In genomic region chr6:108457063-108457405, GRCm38 (mm10) we compare ENCODE assay signal across 7 mouse cellular contexts.
DNase-seq lines count a peak whose midpoint lies in the region; ATAC-seq lines count a peak whose summit lies in the region.

No protein-coding gene starts in this region.

- H3K9ac ChIP-seq in forebrain, embryonic 14.5 days (ENCODE audit: low read length): no peak overlapping the region
- no peak overlapping the region for H3K9ac ChIP-seq in intestine, embryonic 15.5 days
- no peak overlapping the region for H3K9ac ChIP-seq in stomach, embryonic 15.5 days

- 4% methylated on average over 5 of the region's 5 CpGs for WGBS in forebrain, embryonic 14.5 days
- WGBS in intestine, embryonic 15.5 days: 17% methylated on average over 5 of the region's 5 CpGs
- 10% methylated on average over 5 of the region's 5 CpGs for WGBS in stomach, embryonic 15.5 days

- no peaks in the 10 kb centered on the region for H3K9me3 ChIP-seq in forebrain, embryonic 14.5 days (replicated peaks; ENCODE audit: control insufficient read depth, low read length)
- no peaks in the 10 kb centered on the region for H3K9me3 ChIP-seq in intestine, embryonic 15.5 days
- no peaks in the 10 kb centered on the region for H3K9me3 ChIP-seq in stomach, embryonic 15.5 days

- H3K4me1 ChIP-seq in forebrain, embryonic 14.5 days (ENCODE audit: control insufficient read depth, insufficient read depth, low read length): peaks cover 20% of the 10 kb centered on the region
- H3K4me1 ChIP-seq in intestine, embryonic 15.5 days (replicated peaks): peaks cover 32% of the 10 kb centered on the region
- peaks cover 34% of the 10 kb centered on the region for H3K4me1 ChIP-seq in stomach, embryonic 15.5 days

- no peaks in the 10 kb centered on the region for H3K36me3 ChIP-seq in forebrain, embryonic 14.5 days (ENCODE audit: control insufficient read depth, insufficient read depth, low read length)
- no peaks in the 10 kb centered on the region for H3K36me3 ChIP-seq in intestine, embryonic 15.5 days
- no peaks in the 10 kb centered on the region for H3K36me3 ChIP-seq in stomach, embryonic 15.5 days

- peak; percentile 48 for DNase-seq in ES-CJ7 (ENCODE audit: low read depth, low spot score)
- peak; percentile 95 for DNase-seq in brain, adult 2 months (ENCODE audit: low read depth, low spot score)
- peak; percentile 62 for DNase-seq in forebrain, embryonic 14.5 days (ENCODE audit: low spot score)
- DNase-seq in lung, postnatal 10 days: peak; percentile 35
- no peak for DNase-seq in urinary bladder, postnatal 10 days (ENCODE audit: low spot score)

- peak; percentile 66 for ATAC-seq in forebrain, embryonic 14.5 days
- ATAC-seq in intestine, embryonic 15.5 days: peak; percentile 58
- ATAC-seq in stomach, embryonic 15.5 days (ENCODE audit: insufficient read depth, low FRiP score, low read depth): peak; percentile 63

- H3K27me3 ChIP-seq in forebrain, embryonic 14.5 days (replicated peaks; ENCODE audit: control insufficient read depth, insufficient read depth, low read length): no peaks in the 10 kb centered on the region
- H3K27me3 ChIP-seq in intestine, embryonic 15.5 days (replicated peaks): no peaks in the 10 kb centered on the region
- H3K27me3 ChIP-seq in stomach, embryonic 15.5 days (replicated peaks): no peaks in the 10 kb centered on the region

- peak overlapping the region; percentile 35 for H3K4me2 ChIP-seq in forebrain, embryonic 14.5 days (ENCODE audit: low read length)
- H3K4me2 ChIP-seq in intestine, embryonic 15.5 days (replicated peaks): peak overlapping the region; percentile 41; the same call in 1 of the 2 replicates
- H3K4me2 ChIP-seq in stomach, embryonic 15.5 days: peak overlapping the region; percentile 37; the same call in 1 of the 2 replicates

- H3K27ac ChIP-seq in forebrain, embryonic 14.5 days (ENCODE audit: low read depth, low read length): no peak overlapping the region
- H3K27ac ChIP-seq in intestine, embryonic 15.5 days: peak overlapping the region; percentile 84
- peak overlapping the region; percentile 90 for H3K27ac ChIP-seq in stomach, embryonic 15.5 days

- no peak overlapping the region for H3K4me3 ChIP-seq in forebrain, embryonic 14.5 days (ENCODE audit: low read depth, low read length)
- H3K4me3 ChIP-seq in intestine, embryonic 15.5 days (replicated peaks): no peak overlapping the region
- no peak overlapping the region for H3K4me3 ChIP-seq in stomach, embryonic 15.5 days (replicated peaks)
